Mouse (Mus musculus) liver, embryonic 13.5 days (tissue): ENCODE results near the gene Prr14. TPM values are rescaled to one million over a fixed set of nuclear protein-coding genes. Genes with fewer than 3 reads are reported as not detected.
A peak's percentile ranks its signal among the peaks of the same experiment; 100 is the strongest.

Experiments
- ATAC-seq: fragments of 200-750 bp; cut with Nextera tagmentation; 2 replicates; pipeline ENCODE4 v1.8.0; 2017; ENCODE audit warnings: low read depth, mild to moderate bottlenecking, moderate number of reproducible peaks, moderate library complexity
- DNase-seq: peaks from one replicate; pipeline ENCODE4 v3.0.0; 2022
- H3K27ac ChIP-seq: fragments of 300-500 bp; sonication (generic); 2 replicates; pipeline ENCODE4 v1.5.1; 2015; ENCODE audit warnings: moderate library complexity, mild to moderate bottlenecking, inconsistent platforms
- H3K27me3 ChIP-seq: fragments of 300-500 bp; sonication (generic); 2 replicates; pipeline ENCODE4 v1.6.1; 2015; ENCODE audit warnings: mild to moderate bottlenecking, inconsistent platforms
- H3K36me3 ChIP-seq: fragments of 300-500 bp; sonication (generic); 2 replicates; pipeline ENCODE4 v1.6.1; 2015; ENCODE audit warnings: mild to moderate bottlenecking, inconsistent platforms
- H3K4me1 ChIP-seq: fragments of 300-500 bp; sonication (generic); replicated peaks from 2 replicates; pipeline ENCODE4 v1.6.1; 2015; ENCODE audit warnings: inconsistent platforms
- H3K4me2 ChIP-seq: fragments of 300-500 bp; sonication (generic); 2 replicates; pipeline ENCODE4 v1.6.1; 2015; ENCODE audit warnings: inconsistent platforms, mild to moderate bottlenecking, moderate library complexity
- H3K4me3 ChIP-seq: fragments of 300-500 bp; sonication (generic); replicated peaks from 2 replicates; pipeline ENCODE4 v1.5.1; 2015; ENCODE audit warnings: mild to moderate bottlenecking, inconsistent platforms
- H3K9ac ChIP-seq: fragments of 300-500 bp; sonication (generic); 2 replicates; pipeline ENCODE4 v1.6.1; 2015; ENCODE audit warnings: mild to moderate bottlenecking, inconsistent platforms
- H3K9me3 ChIP-seq: fragments of 300-500 bp; sonication (generic); replicated peaks from 2 replicates; pipeline ENCODE4 v1.6.1; 2016; ENCODE audit warnings: inconsistent platforms
- WGBS: fragments of 180-500 bp; shearing (Covaris S2); methylation state at CpG from one replicate; pipeline ENCODE4 v1.1.7; 2015; ENCODE audit not compliant: insufficient replicate concordance; 5-methylcytosine and 5-hydroxymethylcytosine counted together
- polyA plus RNA-seq: library from polyadenylated mRNA; unstranded; fragments of >200 nt; fragmentation: Nextera tagmentation; extraction: Ambion mirVana; gene quantifications from 2 replicates; pipeline ENCODE4 v1.2.1, GENCODE M21; 2015

Gene Prr14
- polyA plus RNA-seq, 1 experiment from 2014 or later, result 19.4 TPM

- Histone ChIP-seq H3K27me3 (no peaks in the 10 kb centered on the region), H3K4me2 (no peak overlapping the region), H3K27ac (no peak overlapping the region), H3K9me3 (no peaks in the 10 kb centered on the region), H3K4me3 (no peak overlapping the region), H3K36me3 (peaks cover 49% of the 10 kb centered on the region), H3K4me1 (peaks cover 49% of the 10 kb centered on the region), H3K9ac (no peak overlapping the region)
- no peak for ATAC-seq
- whole genome bisulfite sequencing, result 85% methylated on average over 5 of the region's 5 CpGs
- no peak for DNase-seq
These were observed 14.3 kb downstream of the Prr14 start for GRCm38 (mm10) chr7:127473705-127474104.

GRCm38 (mm10) chr7:127474378-127475070, 15.1 kb downstream of the Prr14 start:
- Histone ChIP-seq H3K9me3 (no peaks in the 10 kb centered on the region), H3K9ac (no peak overlapping the region), H3K4me3 (no peak overlapping the region), H3K4me2 (no peak overlapping the region), H3K27ac (no peak overlapping the region), H3K4me1 (peaks cover 46% of the 10 kb centered on the region), H3K36me3 (peaks cover 49% of the 10 kb centered on the region), H3K27me3 (no peaks in the 10 kb centered on the region)
- ATAC-seq (no peak), DNase-seq (no peak)
- 77% methylated on average over 6 of the region's 6 CpGs for WGBS

GRCm38 (mm10) chr7:127475186-127475740, 15.9 kb downstream of the Prr14 start:
- 89% methylated on average over 11 of the region's 11 CpGs for WGBS
- ATAC-seq (no peak), DNase-seq (no peak)
- Histone ChIP-seq H3K36me3 (peaks cover 49% of the 10 kb centered on the region), H3K9me3 (no peaks in the 10 kb centered on the region), H3K9ac (no peak overlapping the region), H3K4me1 (peaks cover 46% of the 10 kb centered on the region), H3K27me3 (no peaks in the 10 kb centered on the region), H3K4me2 (no peak overlapping the region), H3K27ac (no peak overlapping the region), H3K4me3 (no peak overlapping the region)

GRCm38 (mm10) chr7:127476336-127476735, 16.9 kb downstream of the Prr14 start:
- ATAC-seq, result no peak
- H3K4me2 ChIP-seq, result peak overlapping the region; percentile 89
- H3K9ac ChIP-seq, result peak overlapping the region; percentile 74
- peaks cover 57% of the 10 kb centered on the region for H3K36me3 ChIP-seq
- no peaks in the 10 kb centered on the region for H3K27me3 ChIP-seq
- peak overlapping the region; percentile 97 for H3K4me3 ChIP-seq
- peak overlapping the region; percentile 93; the same call in 1 of the 2 replicates for H3K27ac ChIP-seq
- WGBS, result 90% methylated on average over 11 of the region's 11 CpGs
- peaks cover 57% of the 10 kb centered on the region for H3K4me1 ChIP-seq
- no peaks in the 10 kb centered on the region for H3K9me3 ChIP-seq
- DNase-seq, result no peak

- ATAC-seq (no peak), DNase-seq (no peak)
- Histone ChIP-seq H3K4me1 (peaks cover 60% of the 10 kb centered on the region), H3K4me2 (peak overlapping the region; percentile 89), H3K9me3 (no peaks in the 10 kb centered on the region), H3K27ac (peak overlapping the region; percentile 93), H3K4me3 (peak overlapping the region; percentile 97), H3K36me3 (peaks cover 61% of the 10 kb centered on the region), H3K27me3 (no peaks in the 10 kb centered on the region), H3K9ac (peak overlapping the region; percentile 74)
- 70% methylated on average over 4 of the region's 4 CpGs for WGBS
These were observed 17.4 kb downstream of the Prr14 start for GRCm38 (mm10) chr7:127476855-127477254.

- Histone ChIP-seq H3K4me3 (peak overlapping the region; percentile 97), H3K4me1 (peaks cover 51% of the 10 kb centered on the region), H3K4me2 (peak overlapping the region; percentile 90), H3K27ac (peak overlapping the region; percentile 93), H3K9ac (peak overlapping the region; percentile 98), H3K9me3 (no peaks in the 10 kb centered on the region), H3K27me3 (no peaks in the 10 kb centered on the region), H3K36me3 (peaks cover 66% of the 10 kb centered on the region)
- DNase-seq (peak; percentile 100), ATAC-seq (peak; percentile 94)
- WGBS, result under 1% methylated on average over 50 of the region's 50 CpGs
These were observed 18.6 kb downstream of the Prr14 start for GRCm38 (mm10) chr7:127477687-127478634.

GRCm38 (mm10) chr7:127478635-127479317, 19.4 kb downstream of the Prr14 start, which contains the start of gene Fbrs:
TSS of gene Fbrs (plus strand) at chr7:127479199.
- WGBS, result under 1% methylated on average over 62 of the region's 62 CpGs
- no peaks in the 10 kb centered on the region for H3K9me3 ChIP-seq
- no peaks in the 10 kb centered on the region for H3K27me3 ChIP-seq
- peak within 1 kb of the TSS; percentile 98 for H3K9ac ChIP-seq
- peaks cover 64% of the 10 kb centered on the region for H3K36me3 ChIP-seq
- H3K27ac ChIP-seq, result peak within 1 kb of the TSS; percentile 93
- H3K4me3 ChIP-seq, result peak within 1 kb of the TSS; percentile 97
- DNase-seq (peak; percentile 83), ATAC-seq (peak; percentile 34)
- peaks cover 48% of the 10 kb centered on the region for H3K4me1 ChIP-seq
- H3K4me2 ChIP-seq, result peak within 1 kb of the TSS; percentile 90

GRCm38 (mm10) chr7:127479318-127480225, 20.2 kb downstream of the Prr14 start:
- ATAC-seq (no peak), DNase-seq (peak; percentile 35)
- Histone ChIP-seq H3K4me2 (peak overlapping the region; percentile 90), H3K4me1 (peaks cover 48% of the 10 kb centered on the region), H3K9ac (peak overlapping the region; percentile 98), H3K9me3 (no peaks in the 10 kb centered on the region), H3K4me3 (peak overlapping the region; percentile 97), H3K27ac (peak overlapping the region; percentile 93), H3K27me3 (no peaks in the 10 kb centered on the region), H3K36me3 (peaks cover 64% of the 10 kb centered on the region)
- 2% methylated on average over 48 of the region's 48 CpGs for WGBS

- peaks cover 46% of the 10 kb centered on the region for H3K4me1 ChIP-seq
- WGBS, result 14% methylated on average over 2 of the region's 2 CpGs
- no peak for DNase-seq
- no peaks in the 10 kb centered on the region for H3K27me3 ChIP-seq
- H3K27ac ChIP-seq, result peak overlapping the region; percentile 93
- no peak for ATAC-seq
- H3K4me3 ChIP-seq, result peak overlapping the region; percentile 97
- peak overlapping the region; percentile 90 for H3K4me2 ChIP-seq
- H3K9me3 ChIP-seq, result no peaks in the 10 kb centered on the region
- peak overlapping the region; percentile 98 for H3K9ac ChIP-seq
- H3K36me3 ChIP-seq, result peaks cover 64% of the 10 kb centered on the region
These were observed 20.9 kb downstream of the Prr14 start for GRCm38 (mm10) chr7:127480321-127480720.

GRCm38 (mm10) chr7:127485416-127485815, 26.0 kb downstream of the Prr14 start:
- Histone ChIP-seq H3K9ac (no peak overlapping the region), H3K4me1 (peaks cover 18% of the 10 kb centered on the region), H3K27ac (no peak overlapping the region), H3K36me3 (peaks cover 94% of the 10 kb centered on the region), H3K4me2 (no peak overlapping the region), H3K4me3 (no peak overlapping the region), H3K27me3 (no peaks in the 10 kb centered on the region), H3K9me3 (no peaks in the 10 kb centered on the region)
- WGBS, result 88% methylated on average over 5 of the region's 5 CpGs
- no peak for ATAC-seq
- DNase-seq, result no peak
